Mouse (Mus musculus) kidney, embryonic 16.5 days (tissue): ENCODE results near the gene Wnt4. TPM values are rescaled to one million over a fixed set of nuclear protein-coding genes. Genes with fewer than 3 reads are reported as not detected.

Experiments
- ATAC-seq: fragments of 200-750 bp; cut with Nextera tagmentation; 2 replicates; pipeline ENCODE4 v1.8.0; 2017; ENCODE audit warnings: moderate TSS enrichment; ENCODE audit not compliant: low FRiP score, low TSS enrichment
- H3K27ac ChIP-seq: fragments of 300-500 bp; sonication (generic); 2 replicates; pipeline ENCODE4 v1.5.1; 2014; ENCODE audit warnings: low read length
- H3K27me3 ChIP-seq: fragments of 300-500 bp; sonication (generic); 2 replicates; pipeline ENCODE4 v1.6.1; 2014; ENCODE audit warnings: low read length, control low read depth, mixed read lengths; ENCODE audit not compliant: insufficient read depth
- H3K36me3 ChIP-seq: fragments of 300-500 bp; sonication (generic); 2 replicates; pipeline ENCODE4 v1.6.1; 2014; ENCODE audit warnings: low read length, control low read depth, mixed read lengths; ENCODE audit not compliant: insufficient read depth
- H3K4me1 ChIP-seq: fragments of 300-500 bp; sonication (generic); 2 replicates; pipeline ENCODE4 v1.6.1; 2014; ENCODE audit warnings: low read length, control low read depth, mixed read lengths; ENCODE audit not compliant: insufficient read depth
- H3K4me2 ChIP-seq: fragments of 300-500 bp; sonication (generic); replicated peaks from 2 replicates; pipeline ENCODE4 v1.6.1; 2014; ENCODE audit warnings: low read depth, low read length
- H3K4me3 ChIP-seq: fragments of 300-500 bp; sonication (generic); 2 replicates; pipeline ENCODE4 v1.5.1; 2014; ENCODE audit warnings: mild to moderate bottlenecking, low read length
- H3K9ac ChIP-seq: fragments of 300-500 bp; sonication (generic); replicated peaks from 2 replicates; pipeline ENCODE4 v1.6.1; 2014; ENCODE audit warnings: low read length
- H3K9me3 ChIP-seq: fragments of 300-500 bp; sonication (generic); 2 replicates; pipeline ENCODE4 v1.6.1; 2016; ENCODE audit warnings: low read length, control low read depth
- WGBS: fragments of 180-500 bp; shearing (Covaris S2); extraction: QIAGEN DNeasy Blood & Tissue Kit; methylation state at CpG from one replicate; pipeline ENCODE4 v1.1.7; 2014; 5-methylcytosine and 5-hydroxymethylcytosine counted together
- polyA plus RNA-seq: library from polyadenylated mRNA; unstranded; fragments of >200 nt; fragmentation: Nextera tagmentation; extraction: Ambion mirVana; gene quantifications from 2 replicates; pipeline ENCODE4 v1.2.1, GENCODE M21; 2015

Gene Wnt4
- polyA plus RNA-seq, 1 experiment from 2014 or later, result 7.9 TPM

DNA sequence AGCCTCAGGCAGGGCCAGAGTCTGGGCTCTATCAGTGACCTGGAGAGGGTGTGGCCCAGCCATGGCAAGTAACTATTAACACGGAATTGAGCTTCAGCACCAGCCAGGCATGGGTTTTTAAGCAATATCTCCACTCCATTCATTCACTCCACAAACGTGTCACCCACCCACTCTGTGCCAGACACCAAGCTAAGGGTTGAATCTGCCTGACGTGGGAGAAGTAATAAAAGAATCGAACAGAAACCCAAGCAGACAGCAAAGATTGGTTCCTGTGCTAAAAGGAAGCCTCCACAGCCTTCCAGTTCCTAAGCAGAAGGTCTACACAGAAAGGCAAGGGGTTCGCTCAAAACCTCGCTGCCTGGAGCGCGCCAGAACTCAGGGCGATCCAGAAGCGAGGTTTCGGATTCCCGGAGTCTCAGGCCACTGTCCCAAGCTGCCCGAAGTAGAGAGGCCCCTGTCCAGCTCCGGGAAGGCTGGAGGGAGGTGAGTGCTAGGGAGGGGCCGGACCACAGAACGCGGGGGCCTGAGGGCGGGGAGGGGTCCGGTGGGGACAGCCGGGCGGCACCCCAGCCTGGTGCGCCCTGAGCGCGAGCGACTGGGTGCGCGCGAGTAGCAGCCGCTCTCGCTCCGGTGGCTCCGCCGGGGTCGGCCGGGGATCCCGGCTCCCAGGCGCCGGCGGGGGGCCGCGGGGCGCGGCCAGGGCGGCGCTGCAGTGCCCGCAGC lies 685 bp upstream of the Wnt4 start:
- peak overlapping the region; percentile 68; the same call in 1 of the 2 replicates for H3K27ac ChIP-seq
- H3K4me1 ChIP-seq, result peaks cover 53% of the 10 kb centered on the region
- H3K36me3 ChIP-seq, result no peaks in the 10 kb centered on the region
- 2% methylated on average over 33 of the region's 46 CpGs for WGBS
- peak overlapping the region; percentile 67 for H3K4me3 ChIP-seq
- peaks cover 54% of the 10 kb centered on the region for H3K27me3 ChIP-seq
- H3K9me3 ChIP-seq, result no peaks in the 10 kb centered on the region
- peak overlapping the region; percentile 94 for H3K4me2 ChIP-seq
- peak; percentile 67 for ATAC-seq
- peak overlapping the region; percentile 78 for H3K9ac ChIP-seq

DNA sequence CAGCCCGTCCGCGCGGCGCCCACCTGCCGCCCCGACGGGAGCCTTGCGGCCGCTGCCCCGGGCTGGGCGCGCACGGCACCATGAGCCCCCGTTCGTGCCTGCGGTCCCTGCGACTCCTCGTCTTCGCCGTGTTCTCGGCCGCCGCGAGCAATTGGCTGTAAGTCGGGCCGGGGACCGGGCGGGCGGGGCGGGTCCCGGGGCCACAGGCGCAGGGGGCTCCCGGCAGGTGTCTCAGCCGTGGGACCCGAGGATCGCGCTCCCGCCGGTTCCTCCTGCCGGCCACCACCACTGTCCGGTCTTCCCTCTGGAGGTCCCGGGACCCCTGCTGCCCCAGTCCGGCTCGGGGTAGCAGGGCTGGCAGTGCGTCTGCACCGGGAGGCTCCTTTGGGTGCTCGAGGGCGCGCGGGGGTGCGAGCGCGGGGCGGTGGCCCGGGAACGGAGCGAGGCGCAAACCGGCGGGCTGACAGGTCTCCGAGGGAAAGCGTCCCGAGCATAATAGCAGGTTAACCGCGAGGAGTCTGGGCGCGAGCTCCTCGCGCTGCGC lies 383 bp downstream of the Wnt4 start:
- Histone ChIP-seq H3K27ac (peak overlapping the region; percentile 57), H3K9me3 (no peaks in the 10 kb centered on the region), H3K36me3 (no peaks in the 10 kb centered on the region), H3K27me3 (peaks cover 56% of the 10 kb centered on the region), H3K4me2 (peak overlapping the region; percentile 94), H3K9ac (peak overlapping the region; percentile 78), H3K4me1 (peaks cover 64% of the 10 kb centered on the region), H3K4me3 (peak overlapping the region; percentile 67)
- WGBS, result under 1% methylated on average over 66 of the region's 71 CpGs
- no peak; the same call in 1 of the 2 replicates for ATAC-seq

- Histone ChIP-seq H3K4me1 (peaks cover 71% of the 10 kb centered on the region), H3K27ac (peak overlapping the region; percentile 57), H3K9me3 (no peaks in the 10 kb centered on the region), H3K4me2 (peak overlapping the region; percentile 94), H3K4me3 (peak overlapping the region; percentile 67), H3K9ac (peak overlapping the region; percentile 78), H3K27me3 (peaks cover 56% of the 10 kb centered on the region), H3K36me3 (no peaks in the 10 kb centered on the region)
- ATAC-seq, result no peak
- WGBS, result 4% methylated on average over 22 of the region's 22 CpGs
Measured at GRCm38 (mm10) chr4:137278144-137279040, 1.1 kb downstream of the Wnt4 start.

DNA sequence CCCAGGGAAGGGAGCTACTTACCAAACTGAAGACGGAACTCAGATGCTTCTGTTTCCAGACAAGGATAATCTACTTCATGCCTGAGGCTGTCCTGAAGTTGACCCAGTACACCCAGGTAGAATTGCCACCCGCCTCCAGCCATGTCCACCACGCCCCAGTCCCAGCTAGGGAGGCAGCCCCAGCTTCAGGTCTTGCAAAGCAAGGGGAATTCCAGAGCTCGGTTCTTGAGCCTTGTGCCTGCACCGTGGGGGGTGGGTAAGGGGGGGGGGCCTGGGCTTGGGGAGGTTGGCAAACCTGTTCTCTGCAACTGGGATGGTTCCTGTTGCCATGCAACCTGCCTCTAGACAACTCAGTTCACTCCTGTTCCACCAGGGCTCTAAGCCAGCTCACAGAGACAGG lies 2.1 kb downstream of the Wnt4 start:
- no peaks in the 10 kb centered on the region for H3K36me3 ChIP-seq
- WGBS, result 26% methylated on average over 5 of the region's 5 CpGs
- peak overlapping the region; percentile 67 for H3K4me3 ChIP-seq
- peak overlapping the region; percentile 10; the same call in 1 of the 2 replicates for H3K27ac ChIP-seq
- H3K9me3 ChIP-seq, result no peaks in the 10 kb centered on the region
- H3K4me2 ChIP-seq, result peak overlapping the region; percentile 94
- ATAC-seq, result no peak
- peaks cover 60% of the 10 kb centered on the region for H3K27me3 ChIP-seq
- peaks cover 67% of the 10 kb centered on the region for H3K4me1 ChIP-seq
- no peak overlapping the region for H3K9ac ChIP-seq

DNA sequence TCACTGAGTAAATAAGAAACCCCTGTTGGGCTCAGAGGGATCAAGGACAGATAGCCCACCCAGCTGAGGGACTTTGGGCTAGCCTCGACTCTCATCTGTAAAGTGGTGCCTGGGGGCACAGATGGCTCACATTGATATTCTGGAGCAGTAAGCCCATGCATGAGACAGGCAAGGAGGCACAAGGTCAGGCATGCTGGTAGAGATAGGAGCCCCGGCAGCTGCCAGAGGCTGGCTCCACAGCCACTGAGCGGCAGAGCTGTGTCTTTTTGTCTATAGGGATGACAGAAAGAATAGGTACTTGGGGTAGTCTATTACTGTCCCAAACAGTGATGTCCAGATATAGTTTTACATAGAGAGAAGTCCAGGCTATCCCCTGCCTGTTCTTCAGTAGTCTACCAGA lies 4.0 kb downstream of the Wnt4 start:
- Histone ChIP-seq H3K36me3 (no peaks in the 10 kb centered on the region), H3K27me3 (peaks cover 50% of the 10 kb centered on the region), H3K4me1 (peaks cover 63% of the 10 kb centered on the region), H3K9ac (no peak overlapping the region), H3K9me3 (no peaks in the 10 kb centered on the region), H3K27ac (no peak overlapping the region), H3K4me2 (no peak overlapping the region), H3K4me3 (no peak overlapping the region)
- no peak for ATAC-seq
- 83% methylated on average over 3 of the region's 3 CpGs for WGBS

DNA sequence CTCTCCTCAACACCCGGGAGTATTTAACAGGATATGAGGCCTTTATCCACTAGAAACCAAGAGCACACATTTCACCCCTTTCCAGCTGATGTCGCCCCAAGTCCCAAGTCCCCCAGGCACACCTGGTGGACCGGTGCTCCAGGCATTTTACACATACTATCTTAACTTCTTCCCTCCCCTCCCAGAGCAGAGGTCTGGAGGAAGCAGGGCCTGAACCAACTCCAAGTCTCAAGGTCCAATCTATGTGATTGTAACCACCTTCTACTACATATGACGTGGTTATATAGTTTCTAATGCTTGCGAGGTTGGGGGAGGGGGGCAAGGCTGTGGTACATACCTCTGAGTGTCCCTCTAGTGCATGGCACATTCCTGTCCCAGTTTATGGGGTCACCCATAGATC lies 4.8 kb downstream of the Wnt4 start:
- peak overlapping the region; percentile 61 for H3K9ac ChIP-seq
- peaks cover 66% of the 10 kb centered on the region for H3K4me1 ChIP-seq
- peak overlapping the region; percentile 42 for H3K4me2 ChIP-seq
- H3K9me3 ChIP-seq, result no peaks in the 10 kb centered on the region
- H3K27ac ChIP-seq, result peak overlapping the region; percentile 40; the same call in 1 of the 2 replicates
- H3K36me3 ChIP-seq, result no peaks in the 10 kb centered on the region
- ATAC-seq, result no peak
- 70% methylated on average over 5 of the region's 5 CpGs for WGBS
- no peak overlapping the region for H3K4me3 ChIP-seq
- H3K27me3 ChIP-seq, result peaks cover 43% of the 10 kb centered on the region

DNA sequence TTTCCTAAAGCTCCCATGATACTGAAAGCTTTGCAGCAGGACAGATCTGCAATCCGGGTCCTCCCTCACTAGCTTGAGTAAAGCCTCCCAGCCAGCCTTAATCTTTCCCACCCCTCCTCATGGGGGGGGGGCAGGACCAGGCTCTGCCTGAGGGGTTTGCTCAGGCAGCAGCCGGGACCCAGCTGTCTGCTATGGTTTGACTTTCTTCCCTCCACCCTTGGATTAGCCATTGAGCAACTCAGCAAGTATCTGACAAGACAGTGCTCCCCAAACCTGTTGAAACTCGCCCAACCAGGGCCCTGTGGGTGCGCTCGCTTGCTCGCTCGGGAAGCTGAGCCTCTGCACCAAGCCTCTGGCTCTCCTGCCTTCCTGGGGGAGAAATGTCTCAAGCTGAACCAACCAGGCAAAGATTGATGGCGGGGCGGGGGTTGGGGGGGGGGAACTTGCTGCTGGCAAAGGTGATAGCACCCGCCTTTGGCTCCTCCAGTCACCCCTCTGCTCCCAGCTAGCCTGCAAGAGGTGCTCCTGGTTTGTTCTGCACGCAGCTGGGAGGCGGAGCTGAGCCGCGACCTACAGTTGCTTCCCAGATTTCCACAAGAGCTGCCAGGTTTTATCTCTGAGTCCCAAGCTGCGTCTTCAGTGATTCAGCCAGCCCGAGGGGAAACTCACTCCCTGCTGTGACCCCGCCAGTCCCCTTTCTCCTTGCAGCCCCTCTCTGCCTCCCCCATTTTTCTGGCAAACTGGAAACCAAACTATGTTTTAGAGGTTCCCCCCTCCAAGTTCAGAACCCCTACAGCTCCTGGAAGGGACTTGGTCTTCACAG lies 5.5 kb downstream of the Wnt4 start:
- Histone ChIP-seq H3K4me1 (peaks cover 64% of the 10 kb centered on the region), H3K27me3 (peaks cover 36% of the 10 kb centered on the region), H3K9ac (peak overlapping the region; percentile 61), H3K27ac (peak overlapping the region; percentile 40), H3K4me3 (no peak overlapping the region), H3K9me3 (no peaks in the 10 kb centered on the region), H3K36me3 (no peaks in the 10 kb centered on the region), H3K4me2 (peak overlapping the region; percentile 42)
- WGBS, result 14% methylated on average over 17 of the region's 17 CpGs
- ATAC-seq, result no peak

DNA sequence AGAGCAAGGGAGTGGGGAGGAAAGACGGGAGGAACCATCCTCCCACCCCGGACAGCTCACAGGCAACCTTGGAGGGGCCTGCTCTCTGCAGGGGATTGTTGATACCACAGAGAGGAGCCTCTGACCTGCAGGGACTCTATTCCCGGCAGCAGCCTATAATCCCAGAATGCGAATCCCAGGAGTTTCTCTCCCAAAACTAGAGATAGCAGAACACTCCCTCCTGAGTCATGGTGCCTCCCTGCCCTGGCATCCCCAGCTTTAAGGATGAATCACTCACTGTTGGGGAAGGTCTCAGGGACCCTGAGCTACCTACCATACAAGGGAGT lies 6.1 kb downstream of the Wnt4 start:
- no peak for ATAC-seq
- no peaks in the 10 kb centered on the region for H3K36me3 ChIP-seq
- no peak overlapping the region for H3K27ac ChIP-seq
- H3K9ac ChIP-seq, result no peak overlapping the region
- H3K4me1 ChIP-seq, result peaks cover 60% of the 10 kb centered on the region
- peak overlapping the region; percentile 42; the same call in 1 of the 2 replicates for H3K4me2 ChIP-seq
- peaks cover 31% of the 10 kb centered on the region for H3K27me3 ChIP-seq
- no peaks in the 10 kb centered on the region for H3K9me3 ChIP-seq
- WGBS, result 24% methylated on average over 4 of the region's 4 CpGs
- no peak overlapping the region for H3K4me3 ChIP-seq
